Mouse (Mus musculus) ES-E14 (cell line): ENCODE measurements around the gene Il4ra. TPM values are rescaled to one million over a fixed set of nuclear protein-coding genes. Genes with fewer than 3 reads are reported as not detected.
A peak's percentile ranks its signal among the peaks of the same experiment; 100 is the strongest.

ENCODE experiments used
- DNase-seq: peaks from one replicate; pipeline ENCODE4 v3.0.0-alpha.2; 2013; ENCODE audit warnings: low read depth, low spot score
- H3K27ac ChIP-seq: 2 replicates; pipeline ENCODE4 v1.5.1; 2012; ENCODE audit warnings: low read depth, mild to moderate bottlenecking, low read length, moderate library complexity, mixed read lengths; ENCODE audit not compliant: poor library complexity, insufficient read depth, severe bottlenecking
- H3K36me3 ChIP-seq: 2 replicates; pipeline ENCODE4 v1.6.1; 2012; ENCODE audit warnings: mild to moderate bottlenecking, low read length, moderate library complexity, mixed read lengths; ENCODE audit not compliant: control insufficient read depth, poor library complexity, insufficient read depth, severe bottlenecking
- H3K4me1 ChIP-seq, 2 experiments: fragments of 150-350 bp in 1 of 2; sonication (generic) in 1 of 2; 2 replicates each; pipeline ENCODE4 v1.6.1; 2012; ENCODE audit warnings: low read length in 2 of 2, mild to moderate bottlenecking in 1 of 2, mixed read lengths in 1 of 2; ENCODE audit not compliant: control insufficient read depth in 2 of 2, insufficient read depth in 2 of 2, poor library complexity in 1 of 2
- H3K4me3 ChIP-seq, 2 experiments: fragments of 150-350 bp in 1 of 2; sonication (generic) in 1 of 2; 2 replicates each; pipeline ENCODE4 v1.5.1; 2012; ENCODE audit warnings: low read length in 2 of 2, low read depth in 1 of 2, mild to moderate bottlenecking in 1 of 2, mixed read lengths in 1 of 2; ENCODE audit not compliant: insufficient read depth in 1 of 2, poor library complexity in 1 of 2, severe bottlenecking in 1 of 2
- H3K9ac ChIP-seq: 2 replicates; pipeline ENCODE4 v1.6.1; 2012; ENCODE audit warnings: low read depth, mild to moderate bottlenecking, low read length, mixed read lengths; ENCODE audit not compliant: poor library complexity, insufficient read depth, severe bottlenecking
- H3K9me3 ChIP-seq: fragments of 150-350 bp; sonication (generic); 2 replicates; pipeline ENCODE4 v1.6.1; 2012; ENCODE audit warnings: low read depth, mild to moderate bottlenecking, low read length; ENCODE audit not compliant: control insufficient read depth, insufficient read depth
- CHD2 ChIP-seq: IDR thresholded peaks from 2 replicates; pipeline ENCODE4 v1.6.1; 2014; ENCODE audit warnings: mild to moderate bottlenecking, low read depth, low read length, inconsistent platforms
- HCFC1 ChIP-seq: IDR thresholded peaks from 2 replicates; pipeline ENCODE4 v1.6.1; 2012; ENCODE audit warnings: low read length, inconsistent platforms, borderline replicate concordance; ENCODE audit not compliant: insufficient read depth
- MAFK ChIP-seq: IDR thresholded peaks from 2 replicates; pipeline ENCODE4 v1.6.1; 2014; ENCODE audit warnings: mild to moderate bottlenecking, low read depth, low read length, inconsistent platforms; ENCODE audit not compliant: insufficient read depth
- ZC3H11A ChIP-seq: IDR thresholded peaks from 2 replicates; pipeline ENCODE4 v1.6.1; 2012; ENCODE audit warnings: low read depth, mild to moderate bottlenecking, inconsistent platforms, low read length, borderline replicate concordance
- ZNF384 ChIP-seq: IDR thresholded peaks from 2 replicates; pipeline ENCODE4 v1.6.1; 2012; ENCODE audit warnings: low read depth, low read length, inconsistent platforms
- in situ Hi-C, 2 experiments: fragments of 600-800 bp; cut with MboI; formaldehyde crosslinking; loops; one replicate each; pipeline ENCODE4 v1.15.1; 2025; ENCODE audit warnings: low sequenced_read_pairs in 2 of 2, inconsistent platforms in 1 of 2; ENCODE audit not compliant: unreplicated experiment in 2 of 2
- total RNA-seq: library from RNA; depleted of rRNA; stranded (reverse); fragments of 300-350 nt; gene quantifications from 2 replicates; pipeline ENCODE4 v1.2.3, GENCODE M21; 2012; rRNA removed

Gene Il4ra
- 2.9 and 3.4 TPM in 2 replicates for total RNA-seq

GRCm38 (mm10) chr7:125551766-125552709 lies at the start of gene Il4ra:
Gene Il4ra, plus strand, starts transcription at chr7:125552120.
- H3K27ac ChIP-seq: no peak within 1 kb of the TSS
- no peaks in the 10 kb centered on the region for H3K36me3 ChIP-seq
- peak within 1 kb of the TSS; percentile 66 for H3K9ac ChIP-seq
- no peak for TF ChIP-seq CHD2
- no peak for TF ChIP-seq ZNF384
- TF ChIP-seq MAFK: no peak
- no peak for TF ChIP-seq ZC3H11A
- TF ChIP-seq HCFC1: no peak
- H3K9me3 ChIP-seq: no peaks in the 10 kb centered on the region
- peak; percentile 52 for DNase-seq
- peak within 1 kb of the TSS; percentile 73 to 85 for H3K4me3 ChIP-seq
- in situ Hi-C loops: no loop called here
- H3K4me1 ChIP-seq: no peaks in the 10 kb centered on the region

GRCm38 (mm10) chr7:125503374-125504092 lies 48.4 kb upstream of the Il4ra start:
- Histone ChIP-seq H3K36me3 (no peaks in the 10 kb centered on the region), H3K9me3 (no peaks in the 10 kb centered on the region), H3K4me1 (no peaks in the 10 kb centered on the region), H3K27ac (no peak overlapping the region), H3K9ac (no peak overlapping the region), H3K4me3 (no peak overlapping the region)
- DNase-seq: no peak
- in situ Hi-C loops: no loop called here
- TF ChIP-seq ZNF384: no peak
- TF ChIP-seq CHD2: no peak
- no peak for TF ChIP-seq MAFK
- TF ChIP-seq HCFC1: no peak
- TF ChIP-seq ZC3H11A: no peak

- no peak for DNase-seq
- no peak overlapping the region for H3K27ac ChIP-seq
- TF ChIP-seq HCFC1: no peak
- no peak for TF ChIP-seq MAFK
- no peak for TF ChIP-seq CHD2
- TF ChIP-seq ZC3H11A: no peak
- no peak for TF ChIP-seq ZNF384
- H3K9ac ChIP-seq: no peak overlapping the region
- no peak overlapping the region for H3K4me3 ChIP-seq
- H3K36me3 ChIP-seq: no peaks in the 10 kb centered on the region
- H3K9me3 ChIP-seq: no peaks in the 10 kb centered on the region
- in situ Hi-C loops: no loop called here
- no peaks in the 10 kb centered on the region for H3K4me1 ChIP-seq
Observed at GRCm38 (mm10) chr7:125504618-125505017, 47.3 kb upstream of the Il4ra start.

GRCm38 (mm10) chr7:125505568-125505967 lies 46.4 kb upstream of the Il4ra start:
- TF ChIP-seq HCFC1 (no peak), ZNF384 (no peak), ZC3H11A (no peak)
- no peak for DNase-seq
- no peaks in the 10 kb centered on the region for H3K9me3 ChIP-seq
- no peaks in the 10 kb centered on the region for H3K36me3 ChIP-seq
- no peak overlapping the region for H3K27ac ChIP-seq
- no peak overlapping the region for H3K4me3 ChIP-seq
- in situ Hi-C loops: no loop called here
- no peaks in the 10 kb centered on the region for H3K4me1 ChIP-seq
- H3K9ac ChIP-seq: no peak overlapping the region
